Mouse (Mus musculus): ENCODE results near the gene Wdr5. TPM values are rescaled to one million over a fixed set of nuclear protein-coding genes. Genes with fewer than 3 reads are reported as not detected.

The Wdr5 gene
- polyA plus RNA-seq, 1 experiment, result 28.7 TPM

DNA sequence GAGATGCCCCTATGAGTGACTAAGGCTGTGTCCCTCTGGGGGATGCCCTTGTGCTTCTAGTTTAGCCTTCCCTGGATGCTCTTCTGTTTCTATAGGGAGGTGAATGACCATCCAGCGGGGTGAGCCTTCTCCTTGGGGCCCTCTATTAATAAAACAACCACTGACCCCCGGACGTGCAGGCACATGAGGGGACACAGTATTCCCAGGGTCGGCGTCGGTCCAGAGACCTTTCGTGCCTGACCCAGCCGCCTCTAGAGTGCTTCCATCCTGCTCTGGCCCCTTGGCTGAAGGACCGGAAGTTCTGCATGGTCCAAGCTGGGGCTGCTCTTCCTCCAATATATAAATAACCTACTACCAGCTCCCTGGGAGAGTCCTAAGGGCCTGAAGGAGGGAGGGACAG lies 39.4 kb downstream of the Wdr5 start:
- no peak for TF ChIP-seq CTCF (conservative IDR thresholded peaks at IDR 0.05; ENCODE audit: insufficient read depth, insufficient read length, low read depth, low read length)
- no peak for TF ChIP-seq POLR2A (IDR thresholded peaks at IDR 0.05; ENCODE audit: low read depth, low read length)
- H3K27me3 ChIP-seq (replicated peaks; ENCODE audit: control insufficient read depth, insufficient read depth, low read length), result no peaks in the 10 kb centered on the region
- DNase-seq, result peak; percentile 80
- no peaks in the 10 kb centered on the region for H3K36me3 ChIP-seq (ENCODE audit: control insufficient read depth, insufficient read depth, low read length)
- H3K27ac ChIP-seq (ENCODE audit: insufficient read depth, low read depth, low read length), result peak overlapping the region; percentile 84
- 52% methylated on average over 9 of the region's 9 CpGs for WGBS
- no peak overlapping the region for H3K4me3 ChIP-seq (ENCODE audit: insufficient read depth, low read depth, low read length)
- H3K4me1 ChIP-seq (ENCODE audit: control insufficient read depth, insufficient read depth, low read length), result no peaks in the 10 kb centered on the region

GRCm38 (mm10) chr2:27556921-27557320 lies 42.0 kb downstream of the Wdr5 start:
- no peak overlapping the region for H3K27ac ChIP-seq (ENCODE audit: insufficient read depth, low read depth, low read length)
- H3K36me3 ChIP-seq (ENCODE audit: control insufficient read depth, insufficient read depth, low read length), result no peaks in the 10 kb centered on the region
- no peak overlapping the region for H3K4me3 ChIP-seq (ENCODE audit: insufficient read depth, low read depth, low read length)
- peak; percentile 27 for DNase-seq
- TF ChIP-seq CTCF (conservative IDR thresholded peaks at IDR 0.05; ENCODE audit: insufficient read depth, insufficient read length, low read depth, low read length), result no peak
- TF ChIP-seq POLR2A (IDR thresholded peaks at IDR 0.05; ENCODE audit: low read depth, low read length), result no peak
- H3K27me3 ChIP-seq (replicated peaks; ENCODE audit: control insufficient read depth, insufficient read depth, low read length), result no peaks in the 10 kb centered on the region
- 84% methylated on average over 6 of the region's 6 CpGs for WGBS
- peaks cover 10% of the 10 kb centered on the region; the same call in 1 of the 2 replicates for H3K4me1 ChIP-seq (ENCODE audit: control insufficient read depth, insufficient read depth, low read length)

DNA sequence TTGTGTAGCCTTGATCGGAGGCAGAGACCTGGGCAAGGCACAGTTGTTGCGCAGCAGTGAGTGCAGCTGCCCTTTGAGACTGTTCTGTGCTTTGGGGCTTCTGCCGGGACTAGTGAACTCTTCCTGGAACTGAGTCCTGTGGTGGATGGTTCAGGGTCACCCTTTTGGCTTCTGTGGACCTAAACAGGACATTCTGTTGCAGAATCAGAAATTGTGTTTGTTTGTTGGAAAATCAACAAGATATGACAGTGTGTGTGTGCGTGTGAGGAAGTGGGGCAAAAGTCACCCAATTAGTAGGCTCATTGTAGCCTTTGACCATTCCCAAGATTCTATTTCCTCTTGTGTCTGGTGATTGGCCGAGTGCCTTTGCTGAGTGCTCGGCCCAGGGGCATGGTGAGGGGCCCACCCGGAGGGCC lies 45.8 kb downstream of the Wdr5 start:
- TF ChIP-seq CTCF (conservative IDR thresholded peaks at IDR 0.05; ENCODE audit: insufficient read depth, insufficient read length, low read depth, low read length) (no peak), POLR2A (IDR thresholded peaks at IDR 0.05; ENCODE audit: low read depth, low read length) (no peak)
- H3K27me3 ChIP-seq (replicated peaks; ENCODE audit: control insufficient read depth, insufficient read depth, low read length), result no peaks in the 10 kb centered on the region
- WGBS, result 44% methylated on average over 7 of the region's 7 CpGs
- peaks cover 10% of the 10 kb centered on the region; the same call in 1 of the 2 replicates for H3K4me1 ChIP-seq (ENCODE audit: control insufficient read depth, insufficient read depth, low read length)
- DNase-seq, result peak; percentile 85
- no peaks in the 10 kb centered on the region for H3K36me3 ChIP-seq (ENCODE audit: control insufficient read depth, insufficient read depth, low read length)
- no peak overlapping the region for H3K4me3 ChIP-seq (ENCODE audit: insufficient read depth, low read depth, low read length)
- peak overlapping the region; percentile 78 for H3K27ac ChIP-seq (ENCODE audit: insufficient read depth, low read depth, low read length)

DNA sequence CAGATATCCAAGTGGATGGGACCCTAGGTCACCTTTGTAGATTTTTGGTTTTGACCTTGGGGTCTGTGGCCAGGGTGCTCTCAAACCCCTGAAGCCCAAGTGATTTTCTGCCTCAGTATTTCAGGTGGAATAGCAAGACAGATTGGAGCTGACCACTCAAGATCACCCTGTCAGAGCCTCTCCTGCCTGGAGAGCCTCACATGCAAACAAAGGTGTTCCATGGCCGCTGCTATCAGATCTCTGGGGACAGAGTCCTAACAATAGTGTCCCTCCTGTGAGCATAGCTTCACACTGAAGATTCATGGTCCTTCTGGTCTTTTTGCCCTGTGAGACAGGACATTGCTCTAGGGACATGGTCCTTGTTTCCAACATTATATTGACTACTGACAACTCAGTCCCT lies 46.2 kb downstream of the Wdr5 start:
- DNase-seq, result no peak
- no peak for TF ChIP-seq CTCF (conservative IDR thresholded peaks at IDR 0.05; ENCODE audit: insufficient read depth, insufficient read length, low read depth, low read length)
- no peak for TF ChIP-seq POLR2A (IDR thresholded peaks at IDR 0.05; ENCODE audit: low read depth, low read length)
- Histone ChIP-seq H3K27me3 (replicated peaks; ENCODE audit: control insufficient read depth, insufficient read depth, low read length) (no peaks in the 10 kb centered on the region), H3K4me1 (ENCODE audit: control insufficient read depth, insufficient read depth, low read length) (peaks cover 10% of the 10 kb centered on the region; the same call in 1 of the 2 replicates), H3K27ac (ENCODE audit: insufficient read depth, low read depth, low read length) (peak overlapping the region; percentile 78; the same call in 1 of the 2 replicates), H3K36me3 (ENCODE audit: control insufficient read depth, insufficient read depth, low read length) (no peaks in the 10 kb centered on the region), H3K4me3 (ENCODE audit: insufficient read depth, low read depth, low read length) (no peak overlapping the region)
- 85% methylated on average over 1 of the region's 1 CpGs for WGBS

DNA sequence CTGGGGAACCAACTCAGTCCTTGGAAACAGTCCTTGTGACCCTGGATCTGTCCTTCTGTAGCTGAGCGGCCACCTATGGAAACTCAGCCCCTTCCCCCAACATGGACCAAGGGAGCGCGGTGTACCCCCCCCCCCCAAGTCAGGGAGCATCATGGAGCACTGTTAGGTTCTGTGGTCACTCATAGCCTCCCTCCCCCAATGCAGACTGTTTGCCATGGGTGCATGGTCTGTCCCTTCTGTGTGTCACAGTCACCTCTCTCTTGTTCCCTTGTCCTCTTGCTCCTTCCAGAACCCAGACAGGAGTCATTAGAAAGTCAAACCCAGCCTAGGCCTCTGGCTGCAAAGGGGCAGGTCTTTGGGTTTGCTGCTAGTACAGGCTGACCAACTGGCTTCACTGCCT lies 46.9 kb downstream of the Wdr5 start:
- 95% methylated on average over 3 of the region's 3 CpGs for WGBS
- no peak overlapping the region for H3K4me3 ChIP-seq (ENCODE audit: insufficient read depth, low read depth, low read length)
- no peak for DNase-seq
- H3K36me3 ChIP-seq (ENCODE audit: control insufficient read depth, insufficient read depth, low read length), result no peaks in the 10 kb centered on the region
- H3K27me3 ChIP-seq (replicated peaks; ENCODE audit: control insufficient read depth, insufficient read depth, low read length), result no peaks in the 10 kb centered on the region
- no peak for TF ChIP-seq CTCF (conservative IDR thresholded peaks at IDR 0.05; ENCODE audit: insufficient read depth, insufficient read length, low read depth, low read length)
- no peak for TF ChIP-seq POLR2A (IDR thresholded peaks at IDR 0.05; ENCODE audit: low read depth, low read length)
- no peak overlapping the region for H3K27ac ChIP-seq (ENCODE audit: insufficient read depth, low read depth, low read length)
- peaks cover 10% of the 10 kb centered on the region; the same call in 1 of the 2 replicates for H3K4me1 ChIP-seq (ENCODE audit: control insufficient read depth, insufficient read depth, low read length)

- Histone ChIP-seq H3K4me3 (ENCODE audit: insufficient read depth, low read depth, low read length) (no peak overlapping the region), H3K36me3 (ENCODE audit: control insufficient read depth, insufficient read depth, low read length) (no peaks in the 10 kb centered on the region), H3K27me3 (replicated peaks; ENCODE audit: control insufficient read depth, insufficient read depth, low read length) (no peaks in the 10 kb centered on the region), H3K27ac (ENCODE audit: insufficient read depth, low read depth, low read length) (no peak overlapping the region), H3K4me1 (ENCODE audit: control insufficient read depth, insufficient read depth, low read length) (peaks cover 10% of the 10 kb centered on the region; the same call in 1 of the 2 replicates)
- no peak for TF ChIP-seq POLR2A (IDR thresholded peaks at IDR 0.05; ENCODE audit: low read depth, low read length)
- TF ChIP-seq CTCF (conservative IDR thresholded peaks at IDR 0.05; ENCODE audit: insufficient read depth, insufficient read length, low read depth, low read length), result no peak; the same call in 1 of the 2 replicates
- peak; percentile 34 for DNase-seq
- 72% methylated on average over 9 of the region's 9 CpGs for WGBS
Observed at GRCm38 (mm10) chr2:27563641-27564148, 48.7 kb downstream of the Wdr5 start.

DNA sequence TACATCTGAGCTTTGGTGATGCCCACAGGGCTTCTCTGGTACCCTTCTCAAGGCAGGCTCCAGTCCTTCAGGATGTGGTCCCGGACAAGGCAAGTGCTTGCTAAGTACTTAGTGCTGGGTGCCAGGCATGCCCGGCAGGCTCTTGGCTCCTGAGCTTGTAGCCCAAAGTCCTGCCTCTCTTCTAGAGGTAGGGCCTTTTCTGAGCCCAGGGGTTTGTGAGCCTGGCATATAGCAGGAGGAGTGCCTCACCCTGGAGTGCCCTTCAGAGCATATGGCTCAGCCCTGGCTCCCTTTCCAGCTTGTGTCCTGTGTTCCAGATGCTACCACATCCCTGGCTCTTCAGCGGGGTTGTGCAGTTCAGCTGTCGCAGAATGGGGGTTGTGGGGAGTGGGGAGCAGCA lies 49.7 kb downstream of the Wdr5 start:
- Histone ChIP-seq H3K27me3 (replicated peaks; ENCODE audit: control insufficient read depth, insufficient read depth, low read length) (no peaks in the 10 kb centered on the region), H3K36me3 (ENCODE audit: control insufficient read depth, insufficient read depth, low read length) (no peaks in the 10 kb centered on the region), H3K4me1 (ENCODE audit: control insufficient read depth, insufficient read depth, low read length) (peaks cover 10% of the 10 kb centered on the region; the same call in 1 of the 2 replicates), H3K4me3 (ENCODE audit: insufficient read depth, low read depth, low read length) (no peak overlapping the region), H3K27ac (ENCODE audit: insufficient read depth, low read depth, low read length) (no peak overlapping the region)
- DNase-seq, result no peak
- WGBS, result 91% methylated on average over 4 of the region's 4 CpGs
- no peak for TF ChIP-seq CTCF (conservative IDR thresholded peaks at IDR 0.05; ENCODE audit: insufficient read depth, insufficient read length, low read depth, low read length)
- TF ChIP-seq POLR2A (IDR thresholded peaks at IDR 0.05; ENCODE audit: low read depth, low read length), result no peak

Data from kidney, adult 2 months (tissue).